Mouse (Mus musculus): ENCODE measurements around the gene Vipr1. TPM values are rescaled to one million over a fixed set of nuclear protein-coding genes. Genes with fewer than 3 reads are reported as not detected.

The Vipr1 gene
- polyA plus RNA-seq, 1 experiment from 2014 or later = 0.45 TPM

DNA sequence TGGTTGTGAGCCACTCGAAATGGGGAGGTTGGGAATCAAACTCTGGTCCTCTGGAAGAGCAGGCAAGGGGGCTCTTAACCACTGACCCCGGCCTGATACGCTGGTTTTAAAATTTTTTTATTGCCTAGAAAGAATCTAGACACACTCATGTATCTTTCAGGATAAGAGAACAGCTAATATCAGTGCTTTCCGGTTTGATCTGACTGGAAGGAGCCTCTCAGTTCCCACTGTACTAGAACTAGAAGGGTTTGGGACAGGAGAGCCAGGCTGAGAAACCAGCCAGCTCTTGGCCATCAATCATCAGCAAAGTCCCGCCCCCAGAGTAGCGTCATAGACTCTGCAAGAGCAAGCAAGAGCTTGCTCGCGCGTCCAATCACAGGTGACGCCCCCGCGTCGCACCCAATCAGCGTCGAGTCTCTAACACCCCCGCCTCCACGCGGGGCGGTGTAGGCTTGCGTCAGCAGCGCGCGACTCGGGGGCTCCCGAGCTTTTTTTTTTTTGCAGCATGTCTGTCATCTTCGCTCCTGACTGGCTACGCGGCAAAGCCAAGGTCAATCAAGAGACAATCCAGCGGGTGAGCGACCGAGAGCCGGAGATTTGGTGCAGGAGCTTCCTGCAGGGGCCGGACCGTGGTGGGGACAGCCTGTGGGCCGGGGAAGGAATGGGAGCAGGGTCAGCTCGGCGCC is 67.5 kb downstream of the Vipr1 start, which contains the start of gene Ss18l2:
TSS of gene Ss18l2 (plus strand) at position 432 of the 686 bp plus-strand sequence.
- peak within 1 kb of the TSS; percentile 85 for H3K27ac ChIP-seq (ENCODE audit: low read depth, low read length)
- WGBS = 5% methylated on average over 37 of the region's 37 CpGs
- peak within 1 kb of the TSS; percentile 77 for H3K9ac ChIP-seq (ENCODE audit: low read length)
- H3K4me2 ChIP-seq (ENCODE audit: low read depth) = peak within 1 kb of the TSS; percentile 57
- H3K27me3 ChIP-seq (ENCODE audit: control insufficient read depth, insufficient read depth, low read length) = no peaks in the 10 kb centered on the region
- ATAC-seq (ENCODE audit: insufficient read depth, low FRiP score, low TSS enrichment) (peak; percentile 96), DNase-seq (ENCODE audit: low spot score) (peak; percentile 100)
- peaks cover 15% of the 10 kb centered on the region for H3K4me1 ChIP-seq (ENCODE audit: control insufficient read depth, insufficient read depth, low read length)
- H3K9me3 ChIP-seq (ENCODE audit: control insufficient read depth, low read length) = no peaks in the 10 kb centered on the region
- H3K36me3 ChIP-seq (ENCODE audit: control insufficient read depth, insufficient read depth, low read length) = no peaks in the 10 kb centered on the region
- peak within 1 kb of the TSS; percentile 63 for H3K4me3 ChIP-seq (ENCODE audit: low read depth, low read length)

DNA sequence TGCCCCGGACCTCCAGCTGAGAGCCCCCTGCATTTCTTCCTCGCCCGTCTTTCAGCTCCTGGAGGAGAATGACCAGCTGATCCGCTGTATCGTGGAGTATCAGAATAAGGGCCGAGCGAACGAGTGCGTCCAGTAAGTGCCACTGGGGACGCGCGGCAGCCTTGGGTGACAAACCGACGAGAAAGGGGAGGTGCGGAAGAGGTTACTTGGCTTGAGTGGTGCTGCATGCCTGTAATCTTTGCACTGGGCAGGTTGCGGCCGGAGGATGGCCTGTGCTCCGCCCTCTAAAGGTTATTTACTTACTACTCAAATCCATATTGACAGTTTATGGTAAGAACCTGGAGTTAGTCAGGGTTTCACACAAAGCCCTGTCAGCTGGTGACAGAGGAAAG is 68.1 kb downstream of the Vipr1 start:
- Histone ChIP-seq H3K27ac (ENCODE audit: low read depth, low read length) (peak overlapping the region; percentile 85), H3K4me1 (ENCODE audit: control insufficient read depth, insufficient read depth, low read length) (peaks cover 10% of the 10 kb centered on the region), H3K4me3 (ENCODE audit: low read depth, low read length) (peak overlapping the region; percentile 63), H3K9me3 (ENCODE audit: control insufficient read depth, low read length) (no peaks in the 10 kb centered on the region), H3K36me3 (ENCODE audit: control insufficient read depth, insufficient read depth, low read length) (no peaks in the 10 kb centered on the region), H3K4me2 (ENCODE audit: low read depth) (peak overlapping the region; percentile 57), H3K9ac (ENCODE audit: low read length) (peak overlapping the region; percentile 77), H3K27me3 (ENCODE audit: control insufficient read depth, insufficient read depth, low read length) (no peaks in the 10 kb centered on the region)
- peak; percentile 28; the same call in 1 of the 2 replicates for ATAC-seq (ENCODE audit: insufficient read depth, low FRiP score, low TSS enrichment)
- WGBS = under 1% methylated on average over 18 of the region's 18 CpGs
- DNase-seq (ENCODE audit: low spot score) = no peak

DNA sequence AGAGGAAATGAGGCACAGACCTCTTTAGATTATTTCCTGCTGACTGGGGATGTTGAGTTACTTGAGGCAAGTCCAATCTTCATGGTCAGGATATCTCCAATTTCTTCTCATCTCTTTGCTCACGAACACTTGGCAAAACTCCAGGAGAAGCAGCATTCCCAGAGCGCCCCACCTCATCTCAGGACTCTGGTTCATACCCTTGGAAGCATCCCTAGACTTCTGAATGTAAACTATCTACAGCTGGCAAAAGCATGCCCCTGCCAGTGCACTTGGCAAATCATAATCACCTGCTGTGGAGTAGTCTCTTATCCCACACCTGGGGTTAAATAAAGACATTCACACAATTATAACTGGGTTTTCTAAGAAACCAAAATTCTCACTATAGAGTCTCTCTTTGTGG is 74.5 kb downstream of the Vipr1 start:
- peaks cover 4% of the 10 kb centered on the region; the same call in 1 of the 2 replicates for H3K4me1 ChIP-seq (ENCODE audit: control insufficient read depth, insufficient read depth, low read length)
- no peaks in the 10 kb centered on the region for H3K9me3 ChIP-seq (ENCODE audit: control insufficient read depth, low read length)
- WGBS = 88% methylated on average over 2 of the region's 2 CpGs
- H3K36me3 ChIP-seq (ENCODE audit: control insufficient read depth, insufficient read depth, low read length) = no peaks in the 10 kb centered on the region
- H3K27me3 ChIP-seq (ENCODE audit: control insufficient read depth, insufficient read depth, low read length) = no peaks in the 10 kb centered on the region
- ATAC-seq (ENCODE audit: insufficient read depth, low FRiP score, low TSS enrichment) (no peak), DNase-seq (ENCODE audit: low spot score) (no peak)
- no peak overlapping the region for H3K9ac ChIP-seq (ENCODE audit: low read length)
- no peak overlapping the region for H3K4me3 ChIP-seq (ENCODE audit: low read depth, low read length)
- no peak overlapping the region for H3K27ac ChIP-seq (ENCODE audit: low read depth, low read length)
- H3K4me2 ChIP-seq (ENCODE audit: low read depth) = no peak overlapping the region

DNA sequence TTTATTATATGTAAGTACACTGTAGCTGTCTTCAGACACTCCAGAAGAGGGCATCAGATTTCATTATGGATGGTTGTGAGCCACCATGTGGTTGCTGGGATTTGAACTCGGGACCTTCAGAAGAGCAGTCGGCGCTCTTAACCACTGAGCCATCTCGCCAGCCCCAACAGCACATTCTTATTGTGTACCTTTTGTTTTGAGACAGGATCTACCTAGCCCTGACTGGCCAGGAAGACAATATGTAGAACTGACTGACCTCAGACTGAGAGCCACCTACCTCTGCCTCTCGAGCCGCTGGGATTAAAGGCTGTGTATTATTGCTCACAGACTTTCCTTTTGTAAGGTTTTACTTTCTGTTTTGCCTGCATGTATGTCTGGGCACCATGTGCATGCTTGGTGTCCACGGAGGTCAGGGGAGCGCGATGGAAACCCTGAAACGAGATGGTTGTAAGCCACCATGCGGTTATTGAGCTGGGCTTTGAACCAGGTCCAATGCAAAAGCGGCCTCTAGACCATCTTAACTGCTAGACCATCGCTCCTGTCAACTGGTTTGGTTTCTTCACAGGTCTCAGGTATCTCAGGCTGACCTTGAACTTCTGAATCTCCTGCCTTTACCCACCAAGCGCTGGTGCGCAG is 75.7 kb downstream of the Vipr1 start:
- 70% methylated on average over 15 of the region's 15 CpGs for WGBS

DNA sequence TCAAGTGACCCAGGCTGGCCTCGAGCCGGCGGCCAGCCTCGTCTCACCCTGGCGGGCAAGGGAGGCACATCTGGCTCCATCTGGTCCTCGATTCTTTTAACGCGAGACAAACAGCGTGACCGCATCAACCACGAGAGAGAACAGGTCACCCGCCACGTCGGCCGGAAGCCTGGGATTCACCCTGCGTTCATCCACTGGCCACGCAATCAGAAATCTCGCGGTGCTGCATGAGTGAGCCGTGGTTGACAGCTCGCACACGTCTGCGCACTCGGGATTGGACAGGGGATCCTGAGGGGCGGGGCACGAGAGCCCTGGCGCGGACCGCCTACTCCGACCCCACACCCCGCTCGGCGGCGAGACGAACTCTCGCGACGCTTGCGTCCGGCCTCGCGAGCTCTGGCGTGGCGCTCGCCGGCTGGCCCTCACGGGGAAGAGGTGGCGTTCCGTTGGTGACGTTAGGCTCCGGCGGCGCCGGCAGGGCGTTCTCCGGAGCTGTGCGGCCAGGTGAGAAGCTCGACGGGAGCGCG is 76.3 kb downstream of the Vipr1 start, which contains the start of gene Nktr:
TSS of gene Nktr (plus strand) at position 378 of the 527 bp plus-strand sequence.
- Histone ChIP-seq H3K4me3 (ENCODE audit: low read depth, low read length) (peak within 1 kb of the TSS; percentile 97), H3K4me2 (ENCODE audit: low read depth) (peak within 1 kb of the TSS; percentile 61), H3K9me3 (ENCODE audit: control insufficient read depth, low read length) (no peaks in the 10 kb centered on the region), H3K9ac (ENCODE audit: low read length) (peak within 1 kb of the TSS; percentile 96), H3K36me3 (ENCODE audit: control insufficient read depth, insufficient read depth, low read length) (no peaks in the 10 kb centered on the region), H3K4me1 (ENCODE audit: control insufficient read depth, insufficient read depth, low read length) (peaks cover 4% of the 10 kb centered on the region; the same call in 1 of the 2 replicates), H3K27me3 (ENCODE audit: control insufficient read depth, insufficient read depth, low read length) (no peaks in the 10 kb centered on the region), H3K27ac (ENCODE audit: low read depth, low read length) (peak within 1 kb of the TSS; percentile 96)
- under 1% methylated on average over 56 of the region's 61 CpGs for WGBS
- peak; percentile 99 for ATAC-seq (ENCODE audit: insufficient read depth, low FRiP score, low TSS enrichment)
- peak; percentile 99 for DNase-seq (ENCODE audit: low spot score)

More for the DNA sequence above, 75.7 kb downstream of the Vipr1 start:
- Histone ChIP-seq H3K4me2 (ENCODE audit: low read depth) (peak overlapping the region; percentile 58), H3K27ac (ENCODE audit: low read depth, low read length) (peak overlapping the region; percentile 96), H3K4me1 (ENCODE audit: control insufficient read depth, insufficient read depth, low read length) (peaks cover 4% of the 10 kb centered on the region; the same call in 1 of the 2 replicates), H3K9me3 (ENCODE audit: control insufficient read depth, low read length) (no peaks in the 10 kb centered on the region), H3K4me3 (ENCODE audit: low read depth, low read length) (peak overlapping the region; percentile 97), H3K36me3 (ENCODE audit: control insufficient read depth, insufficient read depth, low read length) (no peaks in the 10 kb centered on the region), H3K27me3 (ENCODE audit: control insufficient read depth, insufficient read depth, low read length) (no peaks in the 10 kb centered on the region), H3K9ac (ENCODE audit: low read length) (peak overlapping the region; percentile 96)
- ATAC-seq (ENCODE audit: insufficient read depth, low FRiP score, low TSS enrichment) = peak; percentile 2; the same call in 1 of the 2 replicates
- no peak for DNase-seq (ENCODE audit: low spot score)

DNA sequence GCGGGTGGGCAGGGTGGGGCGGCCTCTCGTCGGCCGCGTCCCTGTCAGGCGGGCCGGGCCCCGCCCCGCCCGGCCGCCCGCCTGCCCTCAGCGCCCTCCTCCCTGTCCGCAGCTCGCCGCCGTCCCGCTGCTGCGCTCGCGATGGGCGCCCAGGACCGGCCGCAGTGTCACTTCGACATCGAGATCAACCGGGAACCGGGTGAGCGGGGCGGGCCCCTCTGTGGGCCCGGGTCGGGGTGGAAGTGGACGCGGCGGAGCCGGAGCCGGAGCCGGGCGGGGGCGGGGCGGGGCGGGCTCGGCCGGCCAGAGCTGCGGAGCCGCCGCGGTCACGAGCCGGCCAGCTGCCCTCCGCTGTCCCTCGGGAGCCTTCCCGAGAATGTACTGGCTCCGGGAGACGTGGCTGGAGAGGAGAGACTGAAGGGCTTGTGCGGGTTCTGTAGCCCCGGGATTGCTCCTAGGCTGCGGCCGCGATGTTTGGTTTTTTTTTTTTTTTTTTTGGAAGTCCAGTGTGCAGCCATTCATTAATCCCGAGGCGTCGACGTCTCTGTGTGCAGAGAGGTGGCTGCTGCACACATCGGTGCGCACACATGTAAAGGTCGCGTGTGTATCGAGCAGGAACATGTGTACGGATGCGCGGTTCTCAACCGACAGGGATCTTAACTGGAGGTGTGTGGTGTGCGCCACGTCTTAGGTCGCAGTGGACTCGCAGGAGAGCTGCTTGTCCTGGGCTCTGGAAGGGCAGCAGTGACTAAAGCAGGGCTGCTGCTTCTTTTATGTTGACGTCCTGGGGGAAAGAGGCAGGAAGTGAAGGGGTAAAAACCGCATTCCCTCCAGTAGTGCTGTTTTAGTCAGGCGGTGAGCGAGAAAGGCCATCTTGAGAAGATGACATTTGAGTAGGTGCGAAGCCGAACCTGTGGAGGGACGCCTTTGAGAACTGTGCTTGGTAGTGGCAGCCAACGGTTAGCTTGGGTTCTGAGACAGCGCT is 77.1 kb downstream of the Vipr1 start:
- no peaks in the 10 kb centered on the region for H3K9me3 ChIP-seq (ENCODE audit: control insufficient read depth, low read length)
- ATAC-seq (ENCODE audit: insufficient read depth, low FRiP score, low TSS enrichment) = peak; percentile 60
- WGBS = under 1% methylated on average over 71 of the region's 87 CpGs
- peak overlapping the region; percentile 61 for H3K4me2 ChIP-seq (ENCODE audit: low read depth)
- peak; percentile 54 for DNase-seq (ENCODE audit: low spot score)
- H3K9ac ChIP-seq (ENCODE audit: low read length) = peak overlapping the region; percentile 96
- H3K36me3 ChIP-seq (ENCODE audit: control insufficient read depth, insufficient read depth, low read length) = no peaks in the 10 kb centered on the region
- H3K4me1 ChIP-seq (ENCODE audit: control insufficient read depth, insufficient read depth, low read length) = peaks cover 4% of the 10 kb centered on the region; the same call in 1 of the 2 replicates
- peak overlapping the region; percentile 97 for H3K4me3 ChIP-seq (ENCODE audit: low read depth, low read length)
- H3K27me3 ChIP-seq (ENCODE audit: control insufficient read depth, insufficient read depth, low read length) = no peaks in the 10 kb centered on the region
- peak overlapping the region; percentile 96 for H3K27ac ChIP-seq (ENCODE audit: low read depth, low read length)

All from neural tube, embryonic 11.5 days (tissue).